Mouse (Mus musculus) layer of hippocampus, adult 8-10 months (tissue): ENCODE measurements at regions not wholly inside any gene's neighbourhood (a gene's known extent, or its start where the extent isn't known, plus 50 kb on each side); places are given as distances from the start of the nearest gene placed in this dataset.

Experiments
- DNase-seq, 2 experiments: peaks; one replicate each; pipeline ENCODE4 v3.0.0; 2022; ENCODE audit warnings: low spot score in 2 of 2

DNA sequence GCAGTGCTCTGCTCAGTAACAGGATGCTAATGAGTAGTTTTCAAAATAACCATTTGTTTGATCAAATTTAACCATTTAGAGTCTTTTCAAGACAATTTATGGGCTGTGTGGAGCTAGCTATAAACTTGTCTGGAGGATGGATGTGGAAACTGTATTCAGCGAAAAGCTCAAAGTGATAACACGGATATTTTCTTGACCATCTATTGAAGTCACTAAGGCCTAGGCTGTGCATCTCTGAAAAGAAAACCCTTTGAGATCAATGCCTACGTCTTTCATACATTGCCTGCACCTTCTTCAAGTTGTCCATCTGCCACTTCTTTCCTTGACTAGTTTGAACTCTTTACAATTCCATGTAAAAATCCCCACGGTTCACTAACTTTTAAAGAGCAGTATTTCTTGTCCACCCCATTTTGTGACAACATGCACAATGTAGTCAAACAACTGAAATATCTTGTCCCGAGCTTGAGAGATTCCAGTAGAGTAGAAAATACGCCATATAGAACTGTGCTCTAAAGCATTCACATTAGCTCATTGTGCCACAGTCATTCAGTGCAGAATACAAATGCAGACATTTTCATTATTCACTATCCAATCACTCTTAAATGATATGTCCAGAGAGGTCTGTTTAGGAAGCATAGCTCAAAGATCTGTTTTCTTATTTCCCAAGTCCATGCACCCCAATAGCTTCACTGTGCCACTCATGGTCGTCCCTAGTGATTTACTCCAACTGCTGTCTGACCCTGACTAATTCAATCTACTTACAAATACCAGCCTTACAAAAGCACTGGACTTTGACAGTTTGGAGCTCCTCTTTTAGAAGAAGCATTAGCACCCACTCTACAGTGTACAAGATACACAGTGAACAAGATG lies 165.7 kb upstream of the 4930447F04Rik start:
- no peak for DNase-seq

DNA sequence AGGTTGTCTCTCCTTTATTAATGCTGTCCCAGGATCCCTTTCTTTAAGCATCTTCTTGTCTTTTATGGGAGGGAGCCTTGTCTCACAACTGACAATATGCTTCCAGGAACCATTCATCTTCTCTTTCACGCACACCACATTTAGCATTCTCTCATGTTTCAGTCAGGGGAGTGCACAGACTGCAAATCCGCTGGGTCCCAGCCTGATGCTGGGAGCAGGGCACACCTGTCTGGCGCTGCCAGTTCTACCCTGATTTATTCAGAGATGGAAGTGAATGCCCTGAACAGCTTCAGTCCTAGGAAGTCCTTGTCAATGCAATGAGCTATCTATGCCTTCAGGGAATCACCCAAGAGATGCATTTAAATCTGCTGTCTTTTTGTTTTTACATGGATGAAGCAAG lies 161.0 kb upstream of the 4930447F04Rik start:
- no peak for DNase-seq

DNA sequence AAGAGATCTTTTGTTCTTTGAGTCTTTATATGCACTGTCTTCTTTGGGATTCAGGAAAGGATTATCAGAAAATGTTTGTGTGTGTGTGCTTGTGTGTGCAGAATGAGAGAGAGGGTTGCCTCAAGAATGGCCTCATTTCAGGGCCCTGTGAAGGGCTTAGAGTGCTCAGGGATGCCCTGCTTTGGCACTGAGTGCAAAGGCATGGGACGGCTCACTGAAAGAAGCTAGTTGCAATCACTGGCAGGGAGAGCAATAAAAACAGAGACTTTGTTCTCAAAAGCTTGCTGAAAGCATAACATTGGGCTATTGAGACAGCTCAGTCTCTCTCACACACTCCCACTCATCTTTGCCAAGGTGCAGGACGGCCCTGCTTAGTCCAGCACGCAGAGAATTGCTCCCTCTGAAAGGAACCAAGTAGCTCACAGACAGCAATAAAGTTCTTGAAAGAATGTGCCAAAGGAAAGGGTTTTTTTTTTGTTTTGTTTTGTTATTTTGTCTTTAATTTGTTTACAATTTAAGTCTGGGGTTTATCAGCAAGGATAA lies 157.5 kb upstream of the 4930447F04Rik start:
- DNase-seq: peak in 1 of 2 experiments; percentile 3
